Mouse (Mus musculus): Measurements from ENCODE around the gene Arhgef11.
A peak's percentile ranks its signal among the peaks of the same experiment; 100 is the strongest.
"Not testable (repeated sequence)": the region's sequence is repeated elsewhere in the genome, so short reads cannot be mapped to it uniquely, and the experiment has no call there.

Arhgef11 gene

DNA sequence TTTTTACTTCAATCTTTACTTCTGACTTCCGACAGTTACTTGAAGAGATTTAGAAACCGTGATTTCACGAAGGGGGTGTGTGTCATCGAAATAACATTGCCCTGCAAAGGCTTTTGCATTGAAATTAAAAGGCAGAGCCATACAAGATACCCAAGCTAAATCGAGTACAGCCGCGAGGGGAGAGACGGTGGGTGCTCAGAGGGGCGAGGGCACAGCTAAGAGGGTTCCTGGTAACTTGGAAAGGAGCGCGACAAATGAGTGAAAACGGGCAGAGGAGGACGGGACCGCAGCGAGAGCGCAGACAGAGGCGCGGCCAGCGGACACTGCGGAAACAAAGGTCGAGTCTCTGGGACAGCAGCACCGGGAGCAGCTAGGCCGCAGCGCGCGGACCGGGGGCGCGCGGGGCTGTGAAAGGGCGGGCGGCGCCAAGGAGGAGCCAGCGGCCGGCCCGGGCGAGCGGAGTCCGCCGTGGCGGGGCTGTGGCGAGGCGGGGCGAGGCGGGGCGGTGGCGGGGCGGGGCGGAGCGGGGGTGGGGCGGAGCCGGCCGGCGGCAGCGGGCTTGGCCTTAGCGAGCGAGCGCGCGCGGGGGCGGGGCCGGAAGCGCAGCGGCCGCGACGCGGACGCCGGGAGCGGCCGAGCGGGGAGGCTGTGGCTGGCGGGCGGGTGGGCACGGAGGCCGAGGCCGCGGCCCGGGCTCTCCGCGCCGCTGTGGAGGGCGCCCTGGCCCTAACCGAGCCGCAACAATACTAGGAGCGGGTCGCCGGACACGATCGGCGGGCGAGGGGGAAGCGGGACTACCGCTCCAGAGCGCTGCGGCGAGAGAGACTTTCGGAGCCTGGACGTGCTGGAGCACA, at the start of gene Arhgef11:
Arhgef11 (plus strand) TSS at position 603 of the 854 bp plus-strand sequence.
- DNase-seq = peak; percentile 76

DNA sequence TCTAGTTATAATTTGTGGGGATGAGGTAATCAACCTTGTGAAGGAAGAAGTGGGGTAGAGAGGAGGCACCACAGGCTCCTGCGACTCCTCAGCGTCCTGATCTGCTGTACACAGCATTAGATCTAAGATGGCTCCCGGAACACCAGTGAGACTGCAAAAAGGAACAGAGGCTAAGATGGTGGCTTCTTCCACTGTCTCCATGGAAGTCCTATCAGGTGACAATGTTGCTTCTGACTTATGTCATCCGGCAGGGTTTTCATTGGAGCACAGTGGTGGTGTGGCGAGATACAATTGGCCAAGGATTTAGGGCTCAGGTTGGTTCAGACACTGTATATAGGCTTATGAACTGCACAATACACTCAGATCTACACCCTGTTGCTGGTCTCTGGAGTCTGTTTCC, 48.7 kb upstream of the Arhgef11 start:
- DNase-seq = no peak

DNA sequence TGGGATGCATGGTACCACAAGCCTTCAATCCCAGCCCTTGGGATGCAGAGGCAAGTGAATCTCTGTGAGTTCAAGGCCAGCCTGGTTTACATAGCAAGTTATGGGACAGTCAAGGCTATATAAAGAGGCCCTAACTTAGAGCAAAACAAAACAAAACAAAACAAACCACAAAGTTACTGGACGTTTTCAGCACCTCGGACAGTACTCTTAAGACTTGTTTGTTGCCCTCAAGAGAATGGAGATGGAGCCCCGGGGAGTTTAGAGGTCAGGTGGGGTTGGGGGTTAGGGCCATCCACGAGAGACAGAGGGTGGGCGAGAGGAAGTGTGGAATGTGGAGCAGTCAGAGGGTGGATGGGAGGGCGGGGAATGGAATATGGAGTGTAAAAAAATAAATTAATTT, 41.6 kb upstream of the Arhgef11 start:
- DNase-seq = no peak

DNA sequence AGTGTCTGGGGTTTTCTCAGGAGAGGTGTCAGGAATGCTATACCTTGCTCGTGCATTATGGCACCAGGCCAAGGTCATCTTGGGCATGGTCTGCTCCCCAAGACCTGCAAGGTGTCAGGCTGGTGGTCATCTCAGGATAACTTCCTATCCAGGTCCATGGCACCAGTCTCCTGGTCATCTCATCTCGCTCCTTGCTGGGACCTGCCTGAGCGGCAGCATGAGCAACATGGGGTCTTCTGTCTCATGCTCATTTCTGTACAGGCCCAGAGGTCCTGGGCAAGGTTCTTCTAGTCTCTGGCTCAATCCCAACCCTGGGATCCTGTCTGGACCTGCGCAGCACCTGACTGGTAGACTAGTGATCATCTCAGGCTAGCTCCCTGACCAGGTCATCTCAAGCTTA, 35.1 kb upstream of the Arhgef11 start:
- DNase-seq = no peak

DNA sequence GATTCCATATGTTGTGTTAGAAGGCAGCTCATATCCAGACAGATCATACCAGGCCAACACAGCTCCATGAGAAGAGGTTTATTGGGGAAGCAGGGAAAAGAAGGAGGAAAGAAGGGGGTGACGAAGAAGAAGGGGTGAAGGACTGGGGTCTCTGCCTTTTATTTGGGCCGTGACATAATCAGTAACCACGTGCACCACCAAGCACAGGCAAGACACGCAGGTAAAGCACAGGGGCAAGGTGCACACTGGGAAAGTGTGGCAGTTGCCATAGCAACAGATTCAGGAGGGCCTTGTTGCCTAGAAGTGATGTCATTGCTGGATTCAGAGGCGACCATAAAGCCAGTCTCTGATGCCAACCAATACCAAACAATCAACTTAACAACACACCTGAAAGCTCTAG, 23.6 kb upstream of the Arhgef11 start:
- DNase-seq = no peak

DNA sequence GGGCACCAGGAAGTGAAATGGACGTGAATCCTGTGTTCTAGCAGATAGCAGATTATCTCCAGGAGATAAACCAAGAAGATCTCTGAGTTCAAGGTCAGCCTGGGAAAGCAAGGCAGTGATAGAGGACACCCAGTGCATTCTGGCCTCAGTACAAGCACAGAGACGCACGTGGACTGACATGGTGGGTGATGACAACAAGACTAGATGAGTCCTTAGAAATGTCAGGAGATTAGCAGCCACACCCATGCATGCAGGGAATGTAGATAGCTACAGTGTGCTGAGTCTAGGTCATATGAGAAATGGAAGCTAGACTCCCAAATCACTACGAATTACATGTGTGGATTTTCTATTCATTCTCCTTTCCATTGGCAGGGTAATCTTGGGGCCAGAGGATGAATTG, 22.0 kb upstream of the Arhgef11 start:
- DNase-seq = not testable (repeated sequence)

DNA sequence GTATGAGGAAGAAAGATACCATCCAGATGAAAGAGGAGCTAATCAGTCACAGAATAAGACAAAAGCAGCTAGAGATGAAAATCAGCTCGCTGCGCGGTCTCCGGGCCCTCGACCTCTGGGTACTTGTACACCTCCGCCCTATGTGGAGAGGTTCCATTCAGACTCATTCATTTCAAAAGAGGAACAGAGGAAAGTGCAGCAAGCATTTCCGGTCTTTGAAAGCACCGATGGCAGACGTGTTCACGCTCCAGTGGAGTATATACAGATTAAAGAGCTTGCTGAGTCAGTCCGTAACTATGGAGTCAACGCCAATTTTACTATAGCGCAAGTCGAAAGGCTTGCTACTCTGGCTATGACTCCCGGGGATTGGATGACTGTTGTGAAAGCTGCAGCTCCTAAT, 16.3 kb upstream of the Arhgef11 start:
- DNase-seq = not testable (repeated sequence)

DNA sequence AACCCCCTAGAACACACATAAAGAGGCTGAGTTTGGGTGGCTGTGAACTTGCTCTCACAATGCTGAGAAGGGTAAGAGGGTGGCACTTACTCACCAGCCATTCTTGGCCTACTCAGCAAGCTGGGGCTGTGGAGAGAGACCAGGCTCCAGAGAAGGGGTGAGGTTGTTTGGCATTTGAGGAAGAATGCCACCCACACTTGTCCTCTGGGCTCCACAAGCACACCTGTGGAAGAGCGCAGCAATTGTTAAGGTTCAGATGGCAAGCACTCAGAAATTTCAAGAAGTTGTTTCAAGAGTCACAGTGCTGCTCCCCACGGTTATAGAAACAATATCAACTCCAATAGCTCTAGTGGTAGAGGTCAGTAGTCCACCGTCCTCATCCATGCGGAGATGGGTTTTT, 1.0 kb upstream of the Arhgef11 start:
- DNase-seq = no peak

DNA sequence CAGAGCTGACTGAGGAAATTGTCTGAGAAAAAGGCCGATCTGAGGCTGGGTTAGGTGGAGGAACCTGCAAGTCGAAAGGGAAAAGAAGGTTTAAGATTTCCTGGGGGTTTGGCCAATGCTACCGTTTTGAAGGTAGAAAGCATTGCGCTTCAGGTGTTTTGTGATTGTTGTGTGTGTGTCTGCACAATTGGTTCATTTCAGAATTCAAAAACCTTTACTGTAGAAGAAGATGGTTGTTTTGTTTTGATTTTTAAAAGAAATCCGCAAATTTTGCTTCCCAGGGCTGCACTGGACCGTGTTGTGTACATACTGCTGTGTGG, 412 bp downstream of the Arhgef11 start:
- no peak for DNase-seq

DNA sequence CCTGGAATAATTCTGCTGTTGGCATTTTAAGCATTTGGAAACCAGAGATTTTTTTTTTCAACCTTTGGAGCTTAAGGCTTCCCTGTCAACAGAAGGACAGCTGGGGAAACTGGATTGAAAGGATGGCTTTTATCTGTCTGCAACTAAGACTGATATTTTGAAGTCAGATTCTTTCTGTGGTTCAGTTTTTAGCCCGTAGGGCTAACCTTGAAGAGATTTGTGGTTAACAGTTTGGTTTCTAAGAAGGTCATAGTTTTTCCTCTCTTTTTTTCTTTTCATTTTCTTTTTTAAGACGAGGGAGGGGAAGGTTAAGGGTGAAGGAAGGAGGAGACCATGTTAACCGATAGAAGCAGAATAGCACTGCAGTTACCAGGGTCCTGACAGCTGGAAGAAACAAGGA, 881 bp downstream of the Arhgef11 start:
- DNase-seq = no peak

DNA sequence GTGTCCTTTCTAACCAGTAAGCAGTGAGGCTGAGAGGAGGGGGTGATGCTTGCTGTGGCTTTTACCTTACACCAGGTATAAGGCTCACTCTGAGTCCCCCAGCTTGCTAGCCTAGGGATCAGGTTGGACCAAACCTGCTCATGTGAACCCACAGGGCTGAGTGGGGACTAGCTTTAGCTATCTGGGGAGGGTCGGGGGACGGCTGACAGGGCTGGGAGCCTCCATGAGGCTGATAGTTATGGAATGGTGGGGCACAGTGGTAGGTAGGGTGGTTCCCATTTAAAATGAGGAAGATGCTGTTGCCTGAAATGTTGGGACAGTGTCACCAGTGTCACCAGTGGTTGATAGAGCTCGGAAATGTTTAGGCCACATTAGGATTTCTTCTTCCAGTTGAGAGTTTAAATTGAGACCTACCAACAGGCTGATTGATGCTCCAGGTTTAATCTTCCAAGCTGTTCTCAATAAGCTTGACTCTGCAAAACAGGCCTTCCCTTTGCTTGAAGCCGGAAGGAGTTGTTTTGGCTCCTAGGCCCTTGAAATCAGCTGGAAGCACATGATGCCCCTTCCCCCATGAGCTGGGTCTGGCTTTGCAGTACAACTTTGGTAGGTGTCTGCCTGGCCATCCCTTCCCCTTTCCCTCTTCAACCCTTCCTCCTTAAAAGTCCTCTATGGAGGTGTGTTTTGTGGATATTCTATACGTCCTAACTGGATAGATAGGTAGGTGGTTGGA, 1.8 kb downstream of the Arhgef11 start:
- DNase-seq = no peak

DNA sequence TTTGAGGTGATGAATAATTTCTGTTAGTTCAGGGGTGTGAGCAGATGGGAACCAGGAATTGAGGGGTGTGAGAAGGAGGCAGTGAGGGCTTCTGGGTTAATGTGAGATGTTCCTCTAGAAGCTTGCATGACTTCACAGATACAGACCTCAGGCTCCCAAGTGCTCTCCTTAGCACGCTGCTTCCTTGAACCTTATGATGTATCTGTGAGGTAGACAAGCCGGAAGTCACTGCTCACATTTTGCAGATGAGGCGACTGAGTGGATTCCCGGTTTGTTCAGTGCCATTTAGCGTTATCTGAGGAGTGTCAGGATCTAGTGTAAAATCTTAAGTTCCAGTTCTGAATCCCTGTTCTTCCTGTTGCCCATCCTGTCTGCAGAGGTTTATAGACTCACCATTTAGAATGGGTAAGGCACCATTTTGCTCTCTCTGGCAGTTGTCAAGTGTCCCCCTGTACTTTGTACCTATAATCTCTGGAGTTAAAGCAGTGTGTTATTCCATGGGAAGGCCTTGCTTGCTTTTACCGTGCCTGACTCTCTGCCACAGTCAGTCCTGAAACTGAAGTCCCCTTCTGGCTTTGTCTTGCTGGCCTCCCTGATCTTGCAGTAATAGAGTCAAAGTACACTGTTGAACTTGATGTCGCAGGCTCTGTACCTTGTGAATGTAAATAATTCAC, 3.0 kb downstream of the Arhgef11 start:
- DNase-seq = no peak

DNA sequence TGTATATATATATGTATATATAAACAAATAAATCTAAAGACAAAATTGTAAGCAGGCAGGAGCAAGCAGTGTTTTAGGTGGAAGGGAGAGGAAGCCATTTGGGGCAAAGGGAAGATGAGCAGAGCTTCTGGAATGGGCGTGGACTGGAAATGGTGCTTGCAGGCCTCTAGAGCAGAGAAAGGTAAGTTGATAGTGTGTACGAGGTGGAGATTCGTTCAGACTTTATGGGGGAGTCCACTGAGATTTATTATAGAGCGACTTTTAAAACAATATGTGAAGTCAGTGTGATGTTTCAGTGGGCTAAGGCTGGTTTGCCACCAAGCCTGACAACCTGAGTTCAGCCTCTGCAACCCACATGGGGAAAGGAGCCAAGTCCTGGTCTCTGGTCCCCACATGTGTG, 7.5 kb downstream of the Arhgef11 start:
- no peak for DNase-seq

DNA sequence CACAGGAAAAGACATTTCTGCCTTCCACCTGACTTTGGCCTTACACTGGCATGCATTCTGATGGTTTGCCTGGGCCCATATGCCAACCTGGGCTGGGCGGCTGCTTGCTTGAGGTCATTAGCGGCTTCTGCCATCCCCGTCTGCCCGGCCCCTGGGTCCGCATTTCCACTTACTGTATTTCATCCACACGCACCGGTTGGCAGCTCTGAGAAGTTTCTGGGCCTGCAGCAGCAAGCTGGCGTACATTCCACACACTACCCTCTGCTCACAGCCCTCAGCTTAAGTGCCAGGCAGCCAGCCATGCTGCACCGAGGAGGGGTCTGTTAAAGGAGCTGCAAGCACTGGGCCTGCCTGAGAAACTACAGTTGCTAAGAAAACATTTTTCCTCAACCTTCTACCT, 13.5 kb downstream of the Arhgef11 start:
- peak; percentile 53 for DNase-seq

DNA sequence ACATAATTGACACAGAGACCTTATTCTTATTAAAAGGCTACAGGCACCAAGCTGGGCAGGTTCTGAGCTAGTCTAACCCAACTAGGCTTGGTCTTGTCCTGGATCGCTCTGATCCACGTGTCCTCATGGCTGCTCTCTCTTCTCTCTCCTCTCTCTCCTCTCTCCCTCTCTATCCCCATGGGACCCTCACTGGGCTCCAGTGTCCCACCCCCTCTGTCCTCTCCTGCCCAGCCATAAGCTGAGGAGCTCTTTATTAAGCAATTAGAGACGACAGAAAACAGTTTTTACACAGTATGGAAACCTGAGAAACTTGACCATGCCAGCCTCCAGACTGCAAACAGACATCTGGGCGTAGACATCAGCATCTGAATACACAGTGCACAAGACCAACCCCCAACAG, 14.0 kb downstream of the Arhgef11 start:
- no peak for DNase-seq

DNA sequence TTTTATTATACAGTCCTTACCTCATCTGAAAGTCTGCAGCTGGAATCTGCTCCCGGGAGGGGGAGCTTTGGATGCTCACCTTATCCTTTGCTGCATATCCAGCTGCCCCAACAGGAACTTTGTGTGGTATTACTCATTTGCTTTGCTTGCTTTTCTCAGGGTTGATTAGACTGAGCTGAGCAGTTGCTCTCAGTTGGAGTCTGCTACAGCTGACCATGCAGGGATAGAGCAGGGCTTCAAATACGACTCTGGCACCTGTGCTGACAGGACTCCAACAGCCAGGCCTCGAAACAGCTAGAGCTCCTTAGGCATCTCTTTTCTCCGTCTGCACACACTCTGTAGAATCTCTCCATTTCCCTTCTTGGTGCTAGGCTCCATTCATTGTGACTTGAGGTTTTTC, 18.2 kb downstream of the Arhgef11 start:
- peak; percentile 33 for DNase-seq

DNA sequence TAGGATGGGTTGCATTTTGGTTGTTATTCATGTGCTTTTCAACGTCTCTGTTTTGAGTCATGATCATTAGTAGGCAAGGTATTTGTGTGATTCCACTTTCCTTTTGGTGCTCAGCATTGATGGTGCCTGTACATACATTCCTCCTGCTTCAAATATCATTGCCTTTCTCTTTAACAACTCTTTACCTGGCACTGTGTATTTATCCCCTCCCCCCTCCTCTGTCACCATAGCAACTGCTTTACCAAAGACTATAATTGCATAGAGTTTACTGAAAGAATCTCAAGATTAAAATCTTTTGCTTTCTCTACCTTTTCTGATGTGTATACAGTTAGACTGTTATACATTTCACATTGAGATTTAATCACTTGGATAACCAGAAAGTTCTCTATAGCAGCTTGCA, 26.1 kb downstream of the Arhgef11 start:
- DNase-seq = no peak

DNA sequence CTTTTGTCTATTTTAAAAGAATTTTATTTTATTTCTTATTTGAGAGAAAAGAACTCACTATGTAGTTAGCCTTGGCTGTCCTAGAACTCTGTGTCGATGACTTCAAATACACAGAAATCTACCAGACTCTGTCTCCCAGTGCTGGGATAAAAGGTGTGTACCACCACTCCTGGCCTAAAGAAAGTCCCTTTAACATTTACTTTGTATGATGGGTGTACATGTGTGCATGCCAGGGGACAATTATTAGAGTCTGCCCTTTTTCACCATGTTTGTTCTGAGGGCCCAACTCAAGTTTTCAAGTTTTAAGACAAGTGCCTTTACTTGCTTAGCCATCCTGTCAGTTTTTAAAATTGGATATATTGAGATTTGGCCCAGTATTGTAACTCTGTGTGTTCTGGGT, 28.8 kb downstream of the Arhgef11 start:
- DNase-seq = no peak

DNA sequence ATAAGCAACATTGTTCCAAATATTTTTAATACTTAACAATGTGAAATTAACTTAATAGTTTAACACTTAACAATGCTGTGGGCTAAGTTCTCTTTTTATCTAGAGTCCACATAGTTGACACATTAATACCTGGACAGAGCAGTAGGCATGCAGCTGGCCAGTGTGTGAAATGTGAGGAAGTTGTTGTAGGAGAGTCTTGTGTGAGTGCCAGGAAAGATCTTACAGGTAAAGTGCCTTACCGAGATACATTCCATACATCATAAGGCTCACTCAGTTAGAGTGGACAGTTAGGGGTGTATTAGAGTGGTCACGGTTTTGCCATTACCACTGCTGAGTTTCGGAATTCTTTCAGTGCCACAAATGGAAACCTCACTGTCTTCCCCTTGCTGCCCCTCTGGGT, 31.7 kb downstream of the Arhgef11 start:
- no peak for DNase-seq

DNA sequence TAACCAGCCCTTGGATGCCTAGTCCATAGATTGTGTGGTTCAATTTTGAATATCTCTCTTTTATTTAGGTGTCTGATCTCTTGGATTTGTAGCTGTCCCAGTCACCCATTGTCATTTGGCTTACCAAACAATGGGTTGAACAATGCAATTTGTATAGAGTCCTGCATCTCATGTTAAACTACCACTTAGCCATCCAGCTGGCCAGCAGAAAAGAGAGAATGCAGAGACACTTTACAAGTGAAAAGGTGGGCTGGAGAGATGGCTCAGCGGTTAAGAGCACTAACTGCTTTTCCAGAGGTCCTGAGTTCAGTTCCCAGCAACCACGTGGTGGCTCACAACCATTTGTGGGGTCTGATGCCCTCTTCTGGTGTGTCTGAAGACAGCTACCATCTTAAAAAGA, 41.0 kb downstream of the Arhgef11 start:
- no peak for DNase-seq

DNA sequence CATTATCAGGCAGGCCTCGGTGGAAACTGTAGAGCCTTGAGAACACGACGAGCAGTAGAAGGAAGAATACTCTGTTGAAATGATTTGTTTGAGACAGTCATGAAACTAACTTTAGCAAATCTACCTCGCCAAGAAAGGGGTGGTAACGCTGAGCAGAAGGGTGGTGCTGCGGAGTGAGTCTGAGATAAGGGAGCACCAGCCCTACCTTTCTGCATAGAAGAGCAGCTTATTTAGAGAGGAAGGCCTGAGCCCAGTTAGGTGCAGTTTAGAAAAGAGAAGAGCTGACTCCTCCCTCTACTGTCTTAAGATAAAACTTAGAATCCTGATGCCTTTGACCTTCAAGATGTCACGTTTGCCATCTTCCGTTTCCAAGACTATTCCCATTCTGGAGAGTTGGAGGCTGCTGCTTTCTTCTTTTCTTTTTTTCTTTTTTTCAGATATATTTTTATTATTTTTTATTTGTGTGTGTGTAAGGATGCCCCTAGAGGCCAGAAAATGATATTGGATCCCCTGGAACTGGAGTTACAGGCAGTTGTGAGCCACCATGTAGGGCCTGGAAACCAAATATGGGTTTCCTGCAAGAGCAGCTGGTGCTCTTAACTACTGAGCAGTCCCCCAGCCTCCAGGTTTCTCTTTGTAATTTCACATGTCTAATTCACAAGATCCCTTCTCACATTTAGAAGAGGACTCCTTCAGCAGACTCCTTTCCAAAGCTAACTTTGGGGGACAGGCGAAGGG, 42.5 kb downstream of the Arhgef11 start:
- no peak for DNase-seq

DNA sequence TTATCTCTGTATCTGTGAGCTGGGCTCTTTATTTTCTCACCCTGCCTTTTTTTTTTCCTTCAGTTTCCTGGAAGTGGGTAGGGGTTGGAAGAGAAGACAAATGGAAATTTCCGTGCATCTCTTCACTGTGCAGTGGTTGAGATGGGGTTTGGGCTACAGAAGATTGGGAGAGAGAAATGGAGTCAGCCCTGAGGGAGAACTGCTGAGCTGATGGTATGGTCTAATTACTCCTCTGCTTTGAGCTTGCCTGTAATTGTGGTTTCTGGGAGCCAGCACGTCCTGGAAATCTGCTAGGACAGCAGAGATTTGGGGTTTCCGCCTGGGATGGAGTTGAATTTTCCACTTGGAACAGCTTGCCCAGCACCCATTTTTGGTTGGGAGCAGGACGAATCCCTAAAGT, 43.1 kb downstream of the Arhgef11 start:
- no peak for DNase-seq

DNA sequence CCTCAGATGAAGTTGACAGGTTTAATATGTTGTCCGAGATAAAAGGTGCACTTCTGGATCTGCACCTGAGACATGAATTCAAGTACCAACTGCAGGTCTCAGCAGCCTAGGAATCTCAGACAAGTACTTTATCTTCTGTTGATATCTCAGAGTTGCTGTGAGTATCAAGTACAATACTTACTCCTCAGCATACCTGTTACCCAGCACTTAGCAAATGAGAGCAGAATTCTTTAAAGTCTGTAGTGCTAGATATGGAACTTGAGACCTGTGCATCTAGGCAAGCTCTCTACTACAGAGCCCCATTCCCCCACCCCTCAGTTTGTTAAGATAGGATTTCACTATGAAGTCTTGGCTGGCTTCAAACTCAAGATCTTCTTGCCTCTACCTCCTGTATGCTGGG, 43.9 kb downstream of the Arhgef11 start:
- DNase-seq = no peak

Data from cerebellum, adult 9-10 months (tissue).